Mouse (Mus musculus): ENCODE results near the gene Ppm1l.

GRCm38 (mm10) chr3:69511881-69512280 lies 195.2 kb downstream of the Ppm1l start:
- no peak for TF ChIP-seq POLR2A (IDR thresholded peaks at IDR 0.05; ENCODE audit: borderline replicate concordance, extremely low read depth, insufficient read depth, insufficient read length, poor library complexity, severe bottlenecking)
- TF ChIP-seq CTCF (IDR thresholded peaks at IDR 0.05; ENCODE audit: borderline replicate concordance, extremely low read depth, insufficient read depth, insufficient read length), result no peak

Data from brain, embryonic 14.5 days (tissue).